Mouse (Mus musculus): ENCODE results near the gene Olfr718-ps1. TPM values are rescaled to one million over a fixed set of nuclear protein-coding genes. Genes with fewer than 3 reads are reported as not detected.

Olfr718-ps1 gene
- total RNA-seq, 2 experiments from 2014 or later: not detected

Small RNAs within 50 kb of the gene (microRNA-seq; reads per million reads assigned to microRNA genes)
- gene Gm44405: 0 reads per million in 2 experiments

Other genes starting within 250 kb of the Olfr718-ps1 start
- 1,000 to 10,000 TPM in 1 of 2 experiments, 100 to 1,000 TPM in 1; 856 to 1,248 TPM for gene Actb, start 240.8 kb downstream of the Olfr718-ps1 start, total RNA-seq (2021)
- gene Fscn1, start 187.2 kb downstream of the Olfr718-ps1 start, total RNA-seq (2021): 10 to 100 TPM; 52.2 to 72.9 TPM
- 10 to 100 TPM; 16.6 to 19.0 TPM for gene Rnf216, start 34.6 kb downstream of the Olfr718-ps1 start, total RNA-seq (2021)
- gene Rbak, start 33.2 kb upstream of the Olfr718-ps1 start, total RNA-seq (2021): 1 to 10 TPM; 4.3 to 4.5 TPM
- gene Spdye4b, start 33.4 kb upstream of the Olfr718-ps1 start, total RNA-seq (2021): not detected
- not detected for gene Spdye4a, start 79.3 kb upstream of the Olfr718-ps1 start, total RNA-seq (2021)
- gene Zfp12, start 87.6 kb upstream of the Olfr718-ps1 start, total RNA-seq (2021): 1 to 10 TPM; 7.0 to 8.6 TPM
- 1 to 10 TPM; 2.8 to 3.5 TPM for gene Zfp316, start 122.4 kb upstream of the Olfr718-ps1 start, total RNA-seq (2021)
- under 1 TPM; 0.33 to 0.44 TPM for gene Zfp853, start 146.0 kb upstream of the Olfr718-ps1 start, total RNA-seq (2021)
- 1 to 10 TPM; 8.3 to 9.4 TPM for gene E130309D02Rik, start 167.8 kb upstream of the Olfr718-ps1 start, total RNA-seq (2021)
- gene Zdhhc4, start 181.7 kb upstream of the Olfr718-ps1 start, total RNA-seq (2021): 10 to 100 TPM; 31.6 to 33.8 TPM
- not detected for gene Grid2ip, start 209.8 kb upstream of the Olfr718-ps1 start, total RNA-seq (2021)

Data from gastrocnemius, postnatal 14 days (tissue).